Mouse (Mus musculus): ENCODE data around the gene Dhx34. TPM values are rescaled to one million over a fixed set of nuclear protein-coding genes. Genes with fewer than 3 reads are reported as not detected.

Dhx34 gene
- total and polyA plus RNA-seq, 3 experiments, result 5.8 to 13.6 TPM; not detected in 1

- TF ChIP-seq USF1 (IDR thresholded peaks at IDR 0.05; ENCODE audit: low read depth, low read length), result no peak
- TF ChIP-seq HCFC1 (IDR thresholded peaks at IDR 0.05; ENCODE audit: low read depth, low read length), result 0 out of 2 replicates have a peak, but pooled peaks have one; percentile 35
- no peak for TF ChIP-seq POLR2A (IDR thresholded peaks at IDR 0.05; ENCODE audit: control insufficient read depth in 1 of 2, insufficient read depth in 1 of 2, low read depth in 1 of 2, low read length in 2 of 2, poor library complexity in 1 of 2)
- no peak for TF ChIP-seq NRF1 (IDR thresholded peaks at IDR 0.05; ENCODE audit: insufficient read depth, low read depth, low read length, poor library complexity, severe bottlenecking)
- no peak for TF ChIP-seq TAL1 (IDR thresholded peaks at IDR 0.05; ENCODE audit: low read length)
- no peak for TF ChIP-seq RAD21 (IDR thresholded peaks at IDR 0.05; ENCODE audit: low read depth, low read length)
- no peak for TF ChIP-seq ELF1 (IDR thresholded peaks at IDR 0.05; ENCODE audit: low read depth, low read length)
- TF ChIP-seq MYB (IDR thresholded peaks at IDR 0.05; ENCODE audit: low read depth, low read length), result no peak
- TF ChIP-seq SMC3 (IDR thresholded peaks at IDR 0.05; ENCODE audit: low read depth, low read length), result no peak
- TF ChIP-seq USF2 (IDR thresholded peaks at IDR 0.05; ENCODE audit: borderline replicate concordance in 1 of 2, insufficient read depth in 1 of 2, low read depth in 1 of 2, low read length in 2 of 2), result no peak
- TF ChIP-seq ETS1 (IDR thresholded peaks at IDR 0.05; ENCODE audit: low read depth, low read length), result peak; percentile 89
- TF ChIP-seq POLR2AphosphoS2 (IDR thresholded peaks at IDR 0.05; ENCODE audit: low read length), result no peak
- TF ChIP-seq POLR2AphosphoS5 (IDR thresholded peaks at IDR 0.05; ENCODE audit: borderline replicate concordance, low read depth, low read length), result no peak
- no peak for TF ChIP-seq ZC3H11A (IDR thresholded peaks at IDR 0.05; ENCODE audit: low read depth, low read length)
- TF ChIP-seq GATA1 (IDR thresholded peaks at IDR 0.05; ENCODE audit: low read depth, low read length), result peak; percentile 82
- TF ChIP-seq KAT2A (conservative IDR thresholded peaks at IDR 0.05; ENCODE audit: low read depth, low read length), result no peak; the same call in 1 of the 2 replicates
- no peak for TF ChIP-seq ZNF384 (IDR thresholded peaks at IDR 0.05; ENCODE audit: low read depth, low read length)
- no peak for TF ChIP-seq ZKSCAN1 (IDR thresholded peaks at IDR 0.05; ENCODE audit: low read depth, low read length)
- TF ChIP-seq GABPA (IDR thresholded peaks at IDR 0.05; ENCODE audit: low read depth, low read length), result no peak
Observed at GRCm38 (mm10) chr7:16240281-16240977, 18.6 kb upstream of the Dhx34 start (continued).

DNA sequence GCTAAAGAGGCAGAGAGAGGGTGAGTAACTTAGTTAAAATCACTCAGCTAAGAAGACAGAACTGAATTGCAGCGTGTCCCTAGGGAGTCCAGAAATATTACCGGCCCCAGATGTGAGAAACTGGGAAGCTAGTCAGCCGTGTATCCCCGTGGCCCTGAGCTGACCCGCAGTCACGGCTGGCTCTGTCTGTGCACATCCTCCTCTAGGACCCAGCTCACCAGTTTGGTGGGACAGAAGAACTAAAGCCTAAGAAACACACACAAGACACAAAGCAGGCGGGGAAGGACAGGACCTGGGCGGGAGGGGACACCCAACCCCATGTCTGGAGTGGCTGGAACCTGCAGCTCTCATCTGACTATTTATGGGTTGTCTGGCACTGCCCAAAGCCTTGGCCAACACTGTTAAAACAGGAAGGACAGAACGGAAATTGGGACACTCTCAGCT, 17.7 kb upstream of the Dhx34 start:
- H3K27ac ChIP-seq (ENCODE audit: control insufficient read depth, low read depth, low read length), result peak overlapping the region; percentile 73
- H3K36me3 ChIP-seq (ENCODE audit: control insufficient read depth in 1 of 2, insufficient read depth in 2 of 2, low read length in 2 of 2), result peaks cover 0 to 17% of the 10 kb centered on the region in 2 experiments; a peak in 2 of 4 replicates
- no peaks in the 10 kb centered on the region for H3K27me3 ChIP-seq (ENCODE audit: control insufficient read depth in 1 of 2, insufficient read depth in 2 of 2, low read length in 2 of 2)
- peak overlapping the region; percentile 49 to 54; a peak in 3 of 4 replicates for H3K4me3 ChIP-seq (ENCODE audit: control insufficient read depth in 1 of 2, insufficient read depth in 1 of 2, low read depth in 2 of 2, low read length in 2 of 2)
- no peaks in the 10 kb centered on the region for H3K79me2 ChIP-seq (ENCODE audit: control insufficient read depth, insufficient read depth, low read length, poor library complexity)
- no peak for TF ChIP-seq KAT2A (conservative IDR thresholded peaks at IDR 0.05; ENCODE audit: low read depth, low read length)
- TF ChIP-seq HCFC1 (IDR thresholded peaks at IDR 0.05; ENCODE audit: low read depth, low read length), result no peak
- TF ChIP-seq JUND (IDR thresholded peaks at IDR 0.05; ENCODE audit: low read depth, low read length), result no peak
- TF ChIP-seq TAL1 (IDR thresholded peaks at IDR 0.05; ENCODE audit: low read length), result no peak
- TF ChIP-seq RAD21 (IDR thresholded peaks at IDR 0.05; ENCODE audit: low read depth, low read length), result no peak
- TF ChIP-seq GABPA (IDR thresholded peaks at IDR 0.05; ENCODE audit: low read depth, low read length), result no peak
- TF ChIP-seq UBTF (IDR thresholded peaks at IDR 0.05; ENCODE audit: borderline replicate concordance, insufficient read depth, low read depth, low read length), result no peak
- TF ChIP-seq MAFK (IDR thresholded peaks at IDR 0.05; ENCODE audit: borderline replicate concordance, low read depth, low read length), result no peak
- H3K9ac ChIP-seq (ENCODE audit: control insufficient read depth, low read depth, low read length, poor library complexity, severe bottlenecking), result peak overlapping the region; percentile 69
- peaks cover 3 to 21% of the 10 kb centered on the region in 2 experiments; a peak in 3 of 4 replicates for H3K4me1 ChIP-seq (ENCODE audit: control insufficient read depth in 1 of 2, insufficient read depth in 2 of 2, low read length in 2 of 2)
- H3K9me3 ChIP-seq (replicated peaks; ENCODE audit: insufficient read depth, low read length), result no peaks in the 10 kb centered on the region
- peak; percentile 31 for DNase-seq (ENCODE audit: low read depth, low spot score)

Measured in MEL (cell line).